ENCODE assay signal across 8 mouse cellular contexts in the genomic region with DNA sequence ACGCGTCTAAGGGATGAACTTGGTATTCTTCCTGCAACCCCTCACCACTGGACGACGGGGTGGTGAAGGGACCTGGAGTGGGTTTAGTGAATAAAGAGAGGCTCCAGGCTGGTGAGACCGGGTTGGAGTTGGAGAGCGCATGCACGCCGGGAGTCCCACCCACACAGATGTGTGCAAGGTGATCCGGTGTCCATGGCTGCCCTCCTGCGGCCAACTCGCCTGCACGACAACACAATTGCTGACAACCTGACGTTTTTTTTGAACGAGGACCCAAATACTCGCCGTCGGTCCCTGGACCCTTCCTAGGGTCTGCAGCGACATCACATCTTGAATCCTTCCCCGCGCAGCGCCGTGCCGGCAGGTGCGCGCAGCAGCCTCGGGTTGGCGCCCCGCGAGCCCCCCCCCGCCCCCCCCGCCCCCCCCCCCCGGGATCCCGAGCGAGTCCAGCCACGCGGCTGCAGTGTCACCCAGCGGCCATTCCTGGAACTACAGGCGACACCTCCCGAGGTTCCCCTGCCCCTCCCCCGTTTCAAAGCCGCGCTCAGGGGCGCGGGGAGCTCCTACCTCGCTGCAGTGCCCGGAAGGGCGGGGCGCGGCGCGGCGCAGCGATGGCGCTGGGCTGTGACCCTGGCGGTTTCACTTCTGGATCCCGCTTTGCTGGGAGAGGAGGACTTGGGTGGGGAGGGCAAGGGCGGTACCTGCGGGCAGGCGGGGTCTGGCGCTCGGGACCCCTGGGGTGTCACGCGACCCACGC. TPM values are rescaled to one million over a fixed set of nuclear protein-coding genes. Genes with fewer than 3 reads are reported as not detected.
DNase-seq lines count a peak whose midpoint lies in the region; ATAC-seq and TF ChIP-seq lines count a peak whose summit lies in the region.

No protein-coding gene starts in this region.

- peak; percentile 76 for TF ChIP-seq RAD21 in CH12.LX (IDR thresholded peaks at IDR 0.05; ENCODE audit: low read depth, low read length)

- no peaks in the 10 kb centered on the region for H3K27me3 ChIP-seq in CH12.LX (replicated peaks)
- H3K27me3 ChIP-seq in forebrain, embryonic 14.5 days (replicated peaks; ENCODE audit: control insufficient read depth, insufficient read depth, low read length), result peaks cover 23% of the 10 kb centered on the region
- H3K27me3 ChIP-seq in neural tube, embryonic 14.5 days (ENCODE audit: control insufficient read depth, insufficient read depth, low read length), result peaks cover 7% of the 10 kb centered on the region
- no peaks in the 10 kb centered on the region for H3K27me3 ChIP-seq in testis, adult 2 months (ENCODE audit: control insufficient read depth, insufficient read depth, low read length)

- H3K4me1 ChIP-seq in CH12.LX (ENCODE audit: control insufficient read depth in 1 of 2, insufficient read depth in 2 of 2), result peaks cover 25 to 54% of the 10 kb centered on the region in 2 experiments
- H3K4me1 ChIP-seq in forebrain, embryonic 14.5 days (ENCODE audit: control insufficient read depth, insufficient read depth, low read length), result no peaks in the 10 kb centered on the region
- H3K4me1 ChIP-seq in neural tube, embryonic 14.5 days (ENCODE audit: control insufficient read depth, insufficient read depth, low read length), result 0 out of 2 replicates have a peak, but pooled peaks cover 5% of the 10 kb centered on the region
- H3K4me1 ChIP-seq in testis, adult 2 months (ENCODE audit: control insufficient read depth, insufficient read depth, low read length), result peaks cover 20% of the 10 kb centered on the region

- H3K4me2 ChIP-seq in CH12.LX (ENCODE audit: insufficient read depth, low read depth, poor library complexity, severe bottlenecking), result peak overlapping the region; percentile 79
- H3K4me2 ChIP-seq in forebrain, embryonic 14.5 days (ENCODE audit: low read length), result peak overlapping the region; percentile 78
- H3K4me2 ChIP-seq in neural tube, embryonic 14.5 days (ENCODE audit: low read depth, low read length), result peak overlapping the region; percentile 79

- peaks cover 19 to 35% of the 10 kb centered on the region in 2 experiments for H3K36me3 ChIP-seq in CH12.LX (replicated peaks in 1 of 2; ENCODE audit: control insufficient read depth in 1 of 2, insufficient read depth in 1 of 2, low read length in 1 of 2)
- H3K36me3 ChIP-seq in forebrain, embryonic 14.5 days (ENCODE audit: control insufficient read depth, insufficient read depth, low read length), result no peaks in the 10 kb centered on the region
- H3K36me3 ChIP-seq in neural tube, embryonic 14.5 days (ENCODE audit: control insufficient read depth, insufficient read depth, low read length), result no peaks in the 10 kb centered on the region
- no peaks in the 10 kb centered on the region for H3K36me3 ChIP-seq in testis, adult 2 months (ENCODE audit: control insufficient read depth, insufficient read depth, low read length)

- in situ Hi-C loops in CH12.LX (cut with MboI; ENCODE audit: low pct_ligation_motif_present, low pct_unique_long_range_greater_than_20kb, low sequenced_read_pairs), result no loop called here

- dilution Hi-C loops in CH12.LX (cut with MboI; ENCODE audit: extremely low pct_ligation_motif_present, extremely low pct_unique_long_range_greater_than_20kb, low sequenced_read_pairs), result no loop called here

- H3K9ac ChIP-seq in CH12.LX (ENCODE audit: insufficient read depth, low read depth), result peak overlapping the region; percentile 93
- peak overlapping the region; percentile 65 for H3K9ac ChIP-seq in forebrain, embryonic 14.5 days (ENCODE audit: low read length)
- H3K9ac ChIP-seq in neural tube, embryonic 14.5 days (replicated peaks; ENCODE audit: low read depth, low read length), result peak overlapping the region; percentile 67

- under 1% methylated on average over 33 of the region's 64 CpGs for WGBS in forebrain, embryonic 14.5 days
- 0% methylated on average over 47 of the region's 64 CpGs for WGBS in neural tube, embryonic 14.5 days

- no peaks in the 10 kb centered on the region for H3K79me2 ChIP-seq in CH12.LX (replicated peaks; ENCODE audit: control insufficient read depth, extremely low read depth, insufficient read depth, poor library complexity, severe bottlenecking)

- H3K27ac ChIP-seq in CH12.LX (ENCODE audit: insufficient read depth, low read depth), result peak overlapping the region; percentile 98
- H3K27ac ChIP-seq in forebrain, embryonic 14.5 days (ENCODE audit: low read depth, low read length), result peak overlapping the region; percentile 9; the same call in 1 of the 2 replicates
- peak overlapping the region; percentile 73 for H3K27ac ChIP-seq in neural tube, embryonic 14.5 days (ENCODE audit: low read depth, low read length)
- H3K27ac ChIP-seq in testis, adult 2 months (ENCODE audit: control insufficient read depth, insufficient read depth, low read depth, low read length), result no peak overlapping the region; the same call in 1 of the 2 replicates

- TF ChIP-seq EP300 in CH12.LX (IDR thresholded peaks at IDR 0.05; ENCODE audit: low read length), result peak; percentile 51

- H3K4me3 ChIP-seq in CH12.LX (replicated peaks in 1 of 3; ENCODE audit: low read depth in 2 of 3, low read length in 2 of 3, poor library complexity in 1 of 3), result peak overlapping the region; percentile 45 to 67 (median 56)
- peak overlapping the region; percentile 49 for H3K4me3 ChIP-seq in forebrain, embryonic 14.5 days (ENCODE audit: low read depth, low read length)
- H3K4me3 ChIP-seq in neural tube, embryonic 14.5 days (ENCODE audit: low read depth, low read length), result peak overlapping the region; percentile 52
- peak overlapping the region; percentile 85 for H3K4me3 ChIP-seq in testis, adult 2 months (ENCODE audit: control insufficient read depth, low read depth, low read length)

- H3K9me3 ChIP-seq in CH12.LX (replicated peaks; ENCODE audit: low read length), result peaks cover 5% of the 10 kb centered on the region
- H3K9me3 ChIP-seq in forebrain, embryonic 14.5 days (replicated peaks; ENCODE audit: control insufficient read depth, low read length), result no peaks in the 10 kb centered on the region
- no peaks in the 10 kb centered on the region for H3K9me3 ChIP-seq in neural tube, embryonic 14.5 days (ENCODE audit: control insufficient read depth, low read length)

- TF ChIP-seq POLR2A in CH12.LX (IDR thresholded peaks at IDR 0.05; ENCODE audit: low read depth, low read length), result peak; percentile 58
- TF ChIP-seq POLR2A in testis, adult 2 months (IDR thresholded peaks at IDR 0.05; ENCODE audit: control insufficient read depth, low read depth, low read length), result no peak; the same call in 1 of the 2 replicates

- DNase-seq in CH12.LX (ENCODE audit: extremely low read depth), result peak; percentile 97
- DNase-seq in c-Kit-positive CD71-negative TER-119-negative erythroid progenitor cells, embryonic 14.5 days (ENCODE audit: low read depth), result peak; percentile 73
- peak; percentile 88 for DNase-seq in forebrain, embryonic 14.5 days (ENCODE audit: low spot score)
- peak; percentile 85 to 92 for DNase-seq in heart, postnatal 14 days
- peak; percentile 77 for DNase-seq in layer of hippocampus, adult 11-12 months (ENCODE audit: low spot score)
- DNase-seq in lung, adult 18-20 months, result peak; percentile 87 to 89

- intact Hi-C loops in heart, postnatal 14 days (cut with DNase I), result loop anchor here (2.0 to 5.0 kb wide), 4 partner anchors 19 to 195 kb away; a partner anchor contains a TSS

- peak in 1 of 2 experiments; percentile 85; a peak in 3 of 4 replicates for TF ChIP-seq CTCF in CH12.LX (conservative IDR thresholded peaks at IDR 0.05 in 1 of 2, IDR thresholded peaks at IDR 0.05 in 1 of 2; ENCODE audit: low read depth in 2 of 2, low read length in 2 of 2)
- TF ChIP-seq CTCF in testis, adult 2 months (IDR thresholded peaks at IDR 0.05; ENCODE audit: control insufficient read depth, insufficient read depth, insufficient replicate concordance, low read depth, low read length), result peak; percentile 70; the same call in 1 of the 2 replicates

- peak; percentile 83 for ATAC-seq in forebrain, embryonic 14.5 days
- peak; percentile 81 for ATAC-seq in neural tube, embryonic 14.5 days (ENCODE audit: low read depth)

TF ChIP-seq in CH12.LX, 34 proteins besides CTCF, POLR2A, EP300 and RAD21 (continues in another document):
- TF ChIP-seq NELFE (IDR thresholded peaks at IDR 0.05; ENCODE audit: low read depth, low read length) (peak; percentile 75), CHD1 (IDR thresholded peaks at IDR 0.05; ENCODE audit: low read depth, low read length) (no peak), SIN3A (IDR thresholded peaks at IDR 0.05; ENCODE audit: low read length) (peak; percentile 97)

RNA-seq across cellular contexts. Expression of a gene that starts 11.3 kb away (rescaled TPM):
- total RNA-seq in CH12.LX (2012; rRNA removed) (8.0 and 13.3 TPM in 2 replicates), CH12.LX (2014; rRNA removed) (3.0 and 4.5 TPM in 2 replicates)
- 9.9 and 11.5 TPM in 2 replicates for polyA plus RNA-seq in CH12.LX (2012; ENCODE audit: insufficient read length, low read depth)
- 0.38 and 0.41 TPM in 2 replicates for polyA plus RNA-seq in forebrain, embryonic 14.5 days (2014; fragmentation: Nextera tagmentation; extraction: Ambion mirVana)
- total RNA-seq in heart, postnatal 14 days (2021), result under 1 TPM in 1 of 2 experiments, not detected in 1; 0.36 TPM
- 0.86 and 0.97 TPM in 2 replicates for polyA plus RNA-seq in neural tube, embryonic 14.5 days (2014; fragmentation: Nextera tagmentation; extraction: Ambion mirVana)
- 2.4 and 3.1 TPM in 2 replicates for polyA plus RNA-seq in testis, adult 2 months (2012; rRNA removed)

RNA-seq across cellular contexts. Expression of a gene that starts 18.8 kb away (rescaled TPM):
- total RNA-seq in CH12.LX (2012; rRNA removed) (129 and 136 TPM in 2 replicates), CH12.LX (2014; rRNA removed) (80.3 and 84.7 TPM in 2 replicates)
- 94.6 and 109 TPM in 2 replicates for polyA plus RNA-seq in CH12.LX (2012; ENCODE audit: insufficient read length, low read depth)
- polyA plus RNA-seq in forebrain, embryonic 14.5 days (2014; fragmentation: Nextera tagmentation; extraction: Ambion mirVana), result 279 and 290 TPM in 2 replicates
- 10 to 100 TPM; 44.6 to 52.6 TPM for total RNA-seq in heart, postnatal 14 days (2021)
- polyA plus RNA-seq in neural tube, embryonic 14.5 days (2014; fragmentation: Nextera tagmentation; extraction: Ambion mirVana), result 234 and 247 TPM in 2 replicates
- polyA plus RNA-seq in testis, adult 2 months (2012; rRNA removed), result 53.1 and 68.0 TPM in 2 replicates

RNA-seq across cellular contexts. Expression of a gene that starts 45.3 kb away (rescaled TPM):
- 0.08 and 0.17 TPM in 2 replicates for total RNA-seq in CH12.LX (2012; rRNA removed)
- total RNA-seq in CH12.LX (2014; rRNA removed), result not detected in 2 replicates
- polyA plus RNA-seq in CH12.LX (2012; ENCODE audit: insufficient read length, low read depth), result 0.06 TPM in 1 of 2 replicates, not detected in the other
- 5.6 and 5.9 TPM in 2 replicates for polyA plus RNA-seq in forebrain, embryonic 14.5 days (2014; fragmentation: Nextera tagmentation; extraction: Ambion mirVana)
- 10 to 100 TPM; 11.3 TPM for total RNA-seq in heart, postnatal 14 days (2021)
- polyA plus RNA-seq in neural tube, embryonic 14.5 days (2014; fragmentation: Nextera tagmentation; extraction: Ambion mirVana), result 5.9 and 9.1 TPM in 2 replicates
- 1.5 and 1.9 TPM in 2 replicates for polyA plus RNA-seq in testis, adult 2 months (2012; rRNA removed)

RNA-seq across cellular contexts. Expression of a gene that starts 57.3 kb away (rescaled TPM):
- total RNA-seq in CH12.LX (2012; rRNA removed) (6.9 and 7.1 TPM in 2 replicates), CH12.LX (2014; rRNA removed) (2.4 and 3.3 TPM in 2 replicates)
- 6.5 and 7.1 TPM in 2 replicates for polyA plus RNA-seq in CH12.LX (2012; ENCODE audit: insufficient read length, low read depth)
- polyA plus RNA-seq in forebrain, embryonic 14.5 days (2014; fragmentation: Nextera tagmentation; extraction: Ambion mirVana), result 6.1 and 6.9 TPM in 2 replicates
- total RNA-seq in heart, postnatal 14 days (2021), result 10 to 100 TPM; 11.7 to 11.9 TPM
- 5.8 and 6.2 TPM in 2 replicates for polyA plus RNA-seq in neural tube, embryonic 14.5 days (2014; fragmentation: Nextera tagmentation; extraction: Ambion mirVana)
- 4.9 and 6.1 TPM in 2 replicates for polyA plus RNA-seq in testis, adult 2 months (2012; rRNA removed)
